Mouse (Mus musculus) gonadal fat pad, adult 2 months (tissue): ENCODE measurements around the gene Klra1. TPM values are rescaled to one million over a fixed set of nuclear protein-coding genes. Genes with fewer than 3 reads are reported as not detected.
"Not testable (repeated sequence)": the region's sequence is repeated elsewhere in the genome, so short reads cannot be mapped to it uniquely, and the experiment has no call there.

Experiments used
- DNase-seq: peaks from one replicate; pipeline ENCODE4 v3.0.0-alpha.2; 2012; ENCODE audit warnings: low read depth
- polyA plus RNA-seq: library from polyadenylated mRNA; depleted of rRNA; stranded (reverse); fragments of >200 nt; gene quantifications from 2 replicates; pipeline ENCODE4 v1.2.3, GENCODE M21; 2012; rRNA removed

Klra1 gene
- polyA plus RNA-seq = not detected in 2 replicates

DNA sequence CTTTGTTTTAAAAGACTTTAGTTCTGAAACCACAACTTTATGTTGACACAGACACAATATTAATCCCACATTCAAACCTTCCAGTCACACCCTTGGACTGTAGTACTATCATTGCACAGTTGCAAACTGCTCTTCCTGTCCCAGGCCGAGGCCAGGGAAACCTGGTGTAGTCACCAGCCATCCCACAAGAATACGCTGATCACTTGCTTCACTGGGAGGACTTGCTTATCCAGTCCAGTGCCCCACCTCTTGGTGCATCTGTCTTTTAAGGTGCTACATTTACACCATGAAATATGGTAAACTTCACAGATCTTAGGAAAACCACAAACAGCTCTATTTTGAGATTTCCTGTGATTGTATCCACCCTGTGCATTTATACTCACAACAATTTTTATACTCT is at the start of gene Klra1:
Klra1 (minus strand) TSS at position 125 of the 400 bp plus-strand sequence.
- no peak for DNase-seq

DNA sequence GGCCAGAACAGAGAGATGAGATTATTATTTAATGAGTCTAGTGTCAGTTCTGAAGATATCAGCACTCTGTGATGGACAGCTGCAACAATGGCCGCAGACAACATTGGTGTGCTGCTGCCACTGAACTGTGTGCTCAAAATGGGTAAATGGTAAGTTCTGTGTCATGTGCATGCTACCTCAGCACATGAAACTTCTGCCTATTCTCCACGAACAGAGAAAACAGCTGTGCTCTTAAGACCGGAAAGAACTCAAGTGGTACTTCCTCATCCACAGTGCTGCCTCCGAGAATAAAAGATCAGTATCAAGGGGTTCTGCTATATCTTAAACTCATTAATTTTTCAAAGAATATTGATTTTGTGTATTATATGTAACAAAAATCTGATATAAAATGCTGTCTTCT is 42.8 kb upstream of the Klra1 start:
- DNase-seq = no peak

DNA sequence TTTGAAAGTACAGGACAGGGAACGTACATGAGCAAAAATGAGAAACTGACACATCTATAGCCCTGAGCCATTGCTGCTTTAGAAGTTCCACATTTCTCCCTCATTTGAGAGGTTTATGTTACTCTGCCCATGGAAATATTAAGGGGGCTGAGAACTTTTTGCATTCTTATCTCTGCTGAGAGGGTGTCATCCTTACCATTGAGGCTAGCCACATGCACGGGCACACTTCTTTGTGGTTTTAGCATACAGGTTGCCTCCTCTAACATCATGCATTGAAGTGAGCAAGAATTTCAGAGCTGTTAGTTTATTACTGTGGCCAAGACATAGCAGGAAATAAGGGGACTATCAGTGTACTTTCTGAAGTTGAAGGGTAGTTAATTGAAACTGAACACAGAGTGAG is 32.5 kb upstream of the Klra1 start:
- no peak for DNase-seq

DNA sequence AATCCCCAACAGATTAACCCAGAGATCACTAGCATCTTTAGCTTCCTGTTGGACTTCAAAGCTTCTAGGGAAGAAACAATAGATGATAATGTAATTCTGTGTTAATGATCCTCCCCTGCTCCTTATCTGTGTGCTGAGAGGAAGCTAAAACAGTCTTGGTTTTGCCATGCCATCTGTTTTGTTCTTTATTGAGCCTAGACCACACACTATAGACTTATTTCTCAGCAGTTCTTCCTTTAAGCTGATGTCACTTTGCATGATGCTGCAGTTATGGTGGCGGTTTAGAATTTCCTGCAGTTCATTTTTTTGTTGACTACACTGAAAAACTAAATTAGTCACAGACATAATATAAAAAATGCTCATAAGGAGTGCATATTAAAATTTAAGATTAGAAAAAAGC is 18.2 kb upstream of the Klra1 start:
- no peak for DNase-seq

DNA sequence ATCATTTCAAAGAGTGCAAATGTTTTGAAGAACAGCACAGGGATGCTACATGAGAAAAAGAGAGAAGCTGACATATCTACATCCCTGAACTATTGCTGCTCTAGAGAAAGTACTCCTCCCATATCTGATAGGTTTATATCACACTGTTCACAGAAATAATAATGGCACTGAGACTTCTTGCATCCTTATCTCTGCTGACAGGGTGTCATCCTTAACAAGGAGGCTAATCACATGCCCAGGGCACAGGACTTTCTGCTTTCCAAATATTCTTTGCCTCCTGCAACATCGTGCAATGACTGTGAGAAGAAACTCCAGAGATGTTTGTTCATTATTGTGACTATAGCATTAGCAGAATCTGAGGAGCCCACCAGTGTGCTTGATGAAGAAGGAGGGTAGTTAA is 871 bp downstream of the Klra1 start:
- DNase-seq = no peak

DNA sequence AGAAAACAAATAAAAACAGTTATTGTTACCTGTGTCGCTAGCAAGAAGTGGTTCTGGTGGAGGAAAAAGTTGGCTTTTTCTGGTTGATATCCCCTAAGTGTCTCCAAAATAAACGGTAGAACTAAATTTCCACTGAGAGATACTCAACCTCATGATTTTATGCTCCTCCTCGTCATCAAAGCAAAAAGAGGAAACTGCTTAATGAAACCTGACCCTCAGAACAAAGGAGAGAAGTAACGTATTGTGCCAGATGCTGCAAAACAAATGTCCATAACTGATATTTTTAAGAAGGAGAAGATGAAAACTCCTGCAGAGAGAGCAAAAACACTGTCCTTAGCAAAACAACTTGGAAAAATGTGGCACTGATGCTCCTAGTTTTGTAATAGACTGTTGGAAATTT is 4.3 kb downstream of the Klra1 start:
- DNase-seq = no peak

DNA sequence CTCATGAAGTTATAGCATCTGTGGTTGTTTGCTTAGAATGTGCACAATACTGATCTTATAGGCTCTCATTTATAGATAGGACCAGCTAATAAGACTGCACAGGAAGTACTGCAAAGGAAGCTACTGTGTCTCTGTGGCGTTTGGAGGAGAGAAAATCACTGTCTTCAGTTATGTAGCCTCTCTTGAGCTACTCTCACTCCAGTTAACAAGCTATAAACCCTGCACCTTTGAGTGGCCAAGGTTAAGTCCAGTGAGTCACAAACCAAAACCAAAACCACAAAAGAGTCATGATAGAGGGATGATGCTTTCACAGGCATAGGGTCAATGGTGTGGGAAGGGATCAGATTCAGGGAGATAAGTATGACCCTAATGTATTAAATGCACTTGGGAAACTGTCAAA is 41.3 kb downstream of the Klra1 start:
- not testable (repeated sequence) for DNase-seq

DNA sequence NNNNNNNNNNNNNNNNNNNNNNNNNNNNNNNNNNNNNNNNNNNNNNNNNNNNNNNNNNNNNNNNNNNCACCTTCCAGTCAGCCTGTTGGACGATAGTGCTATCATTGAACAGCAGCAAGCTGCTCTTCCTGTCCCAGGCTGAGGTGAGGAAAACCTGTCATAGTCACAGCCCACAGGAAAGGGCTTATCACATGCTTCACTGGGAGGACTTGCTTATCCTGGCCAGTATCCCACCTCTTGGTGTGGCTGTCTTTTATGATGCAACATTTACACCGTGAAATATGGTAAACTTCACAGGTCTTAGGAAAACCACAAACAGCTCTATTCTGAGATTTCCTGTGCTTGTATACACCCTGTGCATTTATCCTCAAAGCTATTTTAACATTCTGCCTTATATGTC is 44.7 kb downstream of the Klra1 start:
- DNase-seq = not testable (repeated sequence)

DNA sequence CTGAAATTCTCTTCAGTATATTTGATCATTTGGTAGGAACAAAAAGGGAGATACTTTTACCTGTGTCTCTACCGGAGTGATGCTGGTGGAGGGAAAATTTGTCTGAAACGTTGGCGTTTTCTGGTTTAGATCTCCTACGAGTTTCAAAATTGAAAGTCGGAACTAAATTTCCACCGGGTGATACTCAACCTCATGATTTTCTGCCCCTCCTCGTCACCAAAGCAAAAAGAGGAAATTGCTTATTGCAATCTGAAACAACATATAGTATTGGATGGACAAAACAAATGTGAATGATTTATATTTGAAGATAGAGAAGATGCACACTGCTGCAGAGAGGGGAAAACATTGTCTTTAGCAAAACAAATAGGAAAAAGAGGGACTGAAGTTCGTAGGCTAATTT is 49.3 kb downstream of the Klra1 start, which contains the start of gene Klra3:
Klra3 (minus strand) TSS at position 164 of the 400 bp plus-strand sequence.
- DNase-seq = no peak

Other genes with a start within 250 kb of the Klra1 start
- gene Klra9, start 193.8 kb downstream of the Klra1 start, polyA plus RNA-seq = not detected in 2 replicates
- gene Klra7, start 153.6 kb downstream of the Klra1 start, polyA plus RNA-seq = not detected in 2 replicates
- not detected in 2 replicates for gene Klra10, start 104.9 kb downstream of the Klra1 start, polyA plus RNA-seq
- gene Klra3, start 49.3 kb downstream of the Klra1 start, polyA plus RNA-seq = not detected in 2 replicates